Mouse (Mus musculus): ENCODE results near the gene Ttc34. TPM values are rescaled to one million over a fixed set of nuclear protein-coding genes. Genes with fewer than 3 reads are reported as not detected.

Ttc34 gene
- not detected for total RNA-seq (2021)
- long read RNA-seq, experiment 1, result 0 reads
- long read RNA-seq, experiment 2, result 0 reads

- no peak within 1 kb of the TSS for H3K4me3 ChIP-seq
- peak; percentile 77 for DNase-seq
- H3K27ac ChIP-seq, result no peak within 1 kb of the TSS
- intact Hi-C loops (cut with DNase I), result loop anchor here (10.0 kb wide), 1 partner anchor 228 kb away; the partner anchor contains the start of gene Pex10
- peak; percentile 96; the same call in 1 of the 2 replicates for TF ChIP-seq CTCF (IDR thresholded peaks at IDR 0.05)
Observed at GRCm38 (mm10) chr4:154837170-154837569, at the start of gene Ttc34. Gene Ttc34, plus strand, starts transcription at chr4:154837459.

GRCm38 (mm10) chr4:154787960-154788702, 49.1 kb upstream of the Ttc34 start:
- intact Hi-C loops (cut with DNase I), result loop anchor here (5.0 kb wide), 1 partner anchor 41 kb away; no protein-coding TSS in a partner anchor
- H3K4me3 ChIP-seq, result no peak overlapping the region
- no peak overlapping the region for H3K27ac ChIP-seq
- DNase-seq, result peak; percentile 34
- no peak for TF ChIP-seq CTCF (IDR thresholded peaks at IDR 0.05)

DNA sequence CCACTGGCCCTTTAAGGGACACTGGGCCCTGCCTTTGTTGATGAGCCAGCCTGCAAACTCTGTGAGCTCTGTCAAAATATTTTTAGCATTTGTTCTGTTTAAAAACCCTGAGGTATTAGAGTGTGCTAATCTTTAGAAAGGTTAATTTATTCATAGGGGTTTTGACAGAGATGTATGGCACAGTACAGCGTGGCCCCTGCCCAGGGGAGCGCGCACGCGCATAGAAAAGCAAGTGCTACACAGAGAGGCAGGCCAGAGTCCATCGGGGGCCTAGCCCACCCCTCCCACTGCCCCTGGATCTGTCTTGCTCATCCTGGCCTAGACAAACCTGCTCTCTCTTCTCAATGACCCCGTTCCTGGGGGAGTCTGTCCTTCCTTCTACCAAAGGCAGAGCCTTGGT, 45.4 kb upstream of the Ttc34 start:
- DNase-seq, result no peak
- H3K4me3 ChIP-seq, result no peak overlapping the region
- intact Hi-C loops (cut with DNase I), result no loop called here
- no peak overlapping the region for H3K27ac ChIP-seq
- TF ChIP-seq CTCF (IDR thresholded peaks at IDR 0.05), result no peak

DNA sequence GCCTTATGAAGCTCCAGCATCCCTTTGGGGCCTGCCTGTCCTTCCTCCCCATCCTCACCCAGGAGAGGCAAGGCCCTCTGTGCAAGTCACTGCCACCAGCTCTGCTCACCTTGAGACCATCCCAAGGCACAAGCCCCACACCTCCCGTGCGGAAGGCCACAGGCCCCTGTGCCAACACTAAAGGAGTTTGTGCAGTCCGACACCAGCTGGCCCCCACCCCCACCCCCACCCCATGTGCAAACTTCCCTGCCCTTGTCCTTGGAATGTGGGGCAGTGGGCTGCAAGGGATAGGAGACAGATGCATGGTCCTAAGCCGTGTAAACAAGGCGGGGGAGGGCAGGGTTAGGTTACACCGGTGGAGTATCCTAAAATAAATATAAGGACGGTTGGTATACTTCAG, 43.8 kb upstream of the Ttc34 start:
- no peak overlapping the region for H3K4me3 ChIP-seq
- H3K27ac ChIP-seq, result no peak overlapping the region
- DNase-seq, result no peak
- no peak for TF ChIP-seq CTCF (IDR thresholded peaks at IDR 0.05)
- intact Hi-C loops (cut with DNase I), result no loop called here

DNA sequence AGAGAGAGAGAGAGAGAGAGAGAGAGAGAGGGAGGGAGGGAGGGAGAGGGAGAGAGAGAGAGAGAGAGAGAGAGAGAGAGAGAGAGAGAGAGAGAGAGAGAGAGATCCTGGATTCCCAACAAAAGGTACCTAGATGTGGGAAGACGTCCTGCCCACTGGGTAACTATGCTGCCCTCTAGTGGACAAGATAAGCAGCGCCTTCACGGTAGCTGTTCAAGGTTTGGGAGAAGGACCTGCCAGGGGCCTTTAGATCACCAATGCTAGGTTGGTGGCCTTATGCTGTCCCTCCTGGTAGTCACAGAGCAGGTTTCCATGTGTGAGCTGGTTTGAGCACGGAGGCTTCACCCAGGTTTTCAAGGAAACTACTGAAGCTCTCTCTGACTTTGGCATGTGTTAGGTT, 39.4 kb upstream of the Ttc34 start:
- peak; percentile 59 for DNase-seq
- Histone ChIP-seq H3K27ac (no peak overlapping the region), H3K4me3 (no peak overlapping the region)
- TF ChIP-seq CTCF (IDR thresholded peaks at IDR 0.05), result peak; percentile 81
- intact Hi-C loops (cut with DNase I), result loop anchor here (5.0 kb wide), 2 partner anchors 101 to 471 kb away; no protein-coding TSS in a partner anchor

DNA sequence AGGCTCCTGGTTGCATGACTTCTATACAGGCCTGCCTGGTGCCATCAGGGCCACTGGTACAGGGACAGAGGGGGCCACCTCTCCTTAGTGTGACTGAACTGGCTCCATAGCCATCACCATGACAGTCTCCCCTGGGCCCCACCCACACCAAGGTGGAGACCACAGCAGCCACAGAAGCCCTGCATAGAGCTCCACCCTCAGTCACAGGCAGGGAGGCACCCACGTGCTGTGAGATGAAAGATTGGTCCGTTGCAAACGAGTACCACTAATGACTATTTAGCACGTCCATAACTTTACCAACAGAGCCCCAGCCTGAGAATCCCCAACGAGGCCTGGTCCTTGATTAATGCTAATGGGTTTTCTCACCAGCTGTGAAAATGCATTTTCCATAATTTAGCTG, 36.7 kb upstream of the Ttc34 start:
- TF ChIP-seq CTCF (IDR thresholded peaks at IDR 0.05), result no peak
- H3K27ac ChIP-seq, result no peak overlapping the region
- intact Hi-C loops (cut with DNase I), result no loop called here
- no peak for DNase-seq
- H3K4me3 ChIP-seq, result no peak overlapping the region

DNA sequence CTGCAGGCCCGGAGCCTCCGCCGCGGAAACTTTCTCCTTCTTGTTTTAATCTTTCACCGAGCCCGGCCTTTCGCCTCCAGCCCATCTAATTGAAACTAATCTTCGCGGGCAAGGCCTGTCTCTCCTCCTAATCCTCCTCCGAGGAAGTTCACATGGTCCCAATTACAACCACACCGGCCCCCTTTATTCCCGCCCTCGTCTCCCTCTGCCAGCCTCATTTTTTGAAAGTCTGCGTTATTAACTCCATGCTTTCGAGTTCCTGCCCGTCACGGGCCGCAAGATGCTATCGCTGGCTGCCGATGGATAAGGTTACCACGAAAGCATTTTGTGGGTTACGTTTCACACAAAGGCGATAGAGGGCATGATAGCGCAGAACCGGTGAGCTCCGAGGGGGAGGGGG, 35.0 kb upstream of the Ttc34 start:
- intact Hi-C loops (cut with DNase I), result no loop called here
- DNase-seq, result no peak
- H3K27ac ChIP-seq, result no peak overlapping the region
- no peak overlapping the region for H3K4me3 ChIP-seq
- TF ChIP-seq CTCF (IDR thresholded peaks at IDR 0.05), result no peak

GRCm38 (mm10) chr4:154825662-154826061, 11.6 kb upstream of the Ttc34 start:
- peak; percentile 61 for DNase-seq
- no peak overlapping the region; the same call in 1 of the 2 replicates for H3K27ac ChIP-seq
- TF ChIP-seq CTCF (IDR thresholded peaks at IDR 0.05), result peak; percentile 85
- intact Hi-C loops (cut with DNase I), result loop anchor here (10.0 kb wide), 1 partner anchor 491 kb away; the partner anchor contains the start of gene B230104I21Rik
- no peak overlapping the region for H3K4me3 ChIP-seq

GRCm38 (mm10) chr4:154826224-154826623, 11.0 kb upstream of the Ttc34 start:
- H3K4me3 ChIP-seq, result no peak overlapping the region
- no peak for DNase-seq
- intact Hi-C loops (cut with DNase I), result loop anchor here (10.0 kb wide), 1 partner anchor 491 kb away; the partner anchor contains the start of gene B230104I21Rik
- peak overlapping the region; percentile 72 for H3K27ac ChIP-seq
- no peak for TF ChIP-seq CTCF (IDR thresholded peaks at IDR 0.05)

GRCm38 (mm10) chr4:154827181-154827580, 10.1 kb upstream of the Ttc34 start:
- Histone ChIP-seq H3K27ac (peak overlapping the region; percentile 72), H3K4me3 (no peak overlapping the region)
- TF ChIP-seq CTCF (IDR thresholded peaks at IDR 0.05), result no peak
- intact Hi-C loops (cut with DNase I), result loop anchor here (10.0 kb wide), 1 partner anchor 492 kb away; the partner anchor contains the start of gene B230104I21Rik
- DNase-seq, result peak; percentile 62

- TF ChIP-seq CTCF (IDR thresholded peaks at IDR 0.05), result no peak
- no peak for DNase-seq
- Histone ChIP-seq H3K4me3 (no peak overlapping the region), H3K27ac (peak overlapping the region; percentile 72)
- intact Hi-C loops (cut with DNase I), result loop anchor here (10.0 kb wide), 1 partner anchor 493 kb away; the partner anchor contains the start of gene B230104I21Rik
Observed at GRCm38 (mm10) chr4:154827861-154828610, 9.2 kb upstream of the Ttc34 start.

- Histone ChIP-seq H3K4me3 (no peak overlapping the region), H3K27ac (no peak overlapping the region)
- TF ChIP-seq CTCF (IDR thresholded peaks at IDR 0.05), result no peak
- intact Hi-C loops (cut with DNase I), result loop anchor here (10.0 kb wide), 1 partner anchor 233 kb away; the partner anchor contains the start of gene Pex10
- no peak for DNase-seq
Observed at GRCm38 (mm10) chr4:154831915-154832573, 5.2 kb upstream of the Ttc34 start.
